Mouse (Mus musculus) urinary bladder, adult 2 months (tissue): ENCODE measurements at regions not wholly inside any gene's neighbourhood (a gene's known extent, or its start where the extent isn't known, plus 50 kb on each side); places are given as distances from the start of the nearest gene placed in this dataset.

ENCODE experiments used
- DNase-seq: peaks from one replicate; pipeline ENCODE4 v3.0.0; 2022; ENCODE audit warnings: low spot score

GRCm38 (mm10) chr4:107736866-107737265, 52.8 kb upstream of the Dmrtb1 start:
- DNase-seq, result no peak

DNA sequence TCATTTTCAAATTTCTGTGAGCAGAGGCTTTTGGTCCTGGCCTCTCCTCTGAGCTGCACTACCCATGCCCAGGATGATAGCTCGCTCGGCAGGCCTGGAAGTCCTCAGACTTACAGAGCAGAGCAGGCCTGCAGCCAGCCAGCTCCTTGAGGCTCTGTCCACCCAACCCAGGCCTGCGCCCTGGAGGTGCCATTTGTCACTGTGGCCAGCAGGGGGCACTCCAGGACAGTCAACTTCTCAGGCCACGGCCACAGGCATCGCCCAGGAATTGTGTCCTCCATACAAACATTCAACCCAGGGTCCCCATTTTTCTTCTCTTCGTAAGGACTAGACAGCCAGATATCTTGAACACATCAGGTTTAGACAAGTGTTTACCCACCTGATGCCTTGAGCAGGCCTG, 53.9 kb upstream of the Dmrtb1 start:
- peak; percentile 78 for DNase-seq

GRCm38 (mm10) chr4:107738776-107739175, 54.7 kb upstream of the Dmrtb1 start:
- DNase-seq, result no peak

DNA sequence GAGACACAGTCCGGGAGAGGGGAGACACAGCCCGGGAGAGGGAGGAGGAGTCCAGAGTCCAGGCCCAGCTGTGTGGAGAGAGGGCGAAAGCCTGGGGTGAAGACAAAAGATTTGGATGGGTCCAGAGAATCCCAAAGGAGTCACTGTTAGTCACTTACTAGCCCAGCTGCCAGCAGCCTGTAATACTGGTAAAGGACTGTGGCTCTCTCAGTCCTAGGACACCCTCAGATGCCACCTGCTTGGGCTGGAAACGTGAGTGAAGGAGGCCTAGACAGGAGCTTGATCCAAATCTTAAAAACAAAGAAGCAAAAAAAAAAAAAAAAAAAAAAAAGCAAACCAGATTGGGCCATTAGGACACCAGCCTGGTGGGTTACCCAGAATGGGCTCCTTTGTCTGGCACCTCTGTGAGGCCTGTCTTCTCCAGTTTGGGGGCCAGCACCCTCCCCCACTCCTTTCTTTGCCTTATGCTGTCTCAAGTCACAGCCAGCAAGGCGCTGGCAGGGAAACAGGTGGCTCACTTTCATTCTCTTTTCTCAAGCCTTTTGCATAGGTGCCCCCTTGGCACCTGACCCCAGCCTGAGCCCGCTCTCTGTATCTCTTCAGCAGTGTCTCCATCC, 55.9 kb upstream of the Dmrtb1 start:
- no peak for DNase-seq

DNA sequence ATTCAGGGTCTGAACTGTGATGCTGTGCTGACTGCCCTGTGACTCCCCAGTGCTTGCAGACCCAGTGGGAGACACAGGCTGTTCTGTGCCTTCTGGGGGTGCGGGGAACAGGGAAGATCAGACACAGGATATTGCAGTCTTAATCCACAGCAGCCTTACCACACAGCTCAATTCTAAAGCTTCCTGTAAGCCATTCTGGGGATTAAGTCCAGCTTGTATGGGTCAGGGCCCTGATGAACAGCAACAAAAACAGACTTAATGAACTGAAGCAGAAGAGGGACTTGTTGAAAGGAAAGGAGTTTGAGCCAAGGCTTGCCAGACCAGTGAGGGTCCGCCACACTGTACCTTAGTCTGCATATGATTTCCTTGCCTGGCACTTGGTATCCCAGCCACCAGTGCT, 58.4 kb upstream of the Lrp8 start:
- no peak for DNase-seq

DNA sequence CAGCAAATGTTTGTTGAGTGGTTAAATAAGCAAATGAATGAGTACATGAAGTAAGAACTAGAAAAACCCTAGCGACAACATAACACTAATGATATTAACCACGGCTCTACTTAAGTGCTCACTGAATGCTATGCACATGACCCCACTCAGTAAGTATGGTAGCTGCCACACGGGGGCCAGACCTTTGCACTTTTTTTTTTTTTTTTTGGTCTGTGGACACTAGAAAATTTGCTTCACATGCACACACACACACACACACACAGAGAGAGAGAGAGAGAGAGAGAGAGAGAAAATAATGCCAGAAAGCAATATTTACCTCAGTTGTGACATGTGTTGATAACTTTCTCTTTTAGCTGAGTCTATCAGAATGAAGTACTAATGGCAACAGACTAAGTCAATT, 55.7 kb upstream of the Lrp8 start:
- no peak for DNase-seq

DNA sequence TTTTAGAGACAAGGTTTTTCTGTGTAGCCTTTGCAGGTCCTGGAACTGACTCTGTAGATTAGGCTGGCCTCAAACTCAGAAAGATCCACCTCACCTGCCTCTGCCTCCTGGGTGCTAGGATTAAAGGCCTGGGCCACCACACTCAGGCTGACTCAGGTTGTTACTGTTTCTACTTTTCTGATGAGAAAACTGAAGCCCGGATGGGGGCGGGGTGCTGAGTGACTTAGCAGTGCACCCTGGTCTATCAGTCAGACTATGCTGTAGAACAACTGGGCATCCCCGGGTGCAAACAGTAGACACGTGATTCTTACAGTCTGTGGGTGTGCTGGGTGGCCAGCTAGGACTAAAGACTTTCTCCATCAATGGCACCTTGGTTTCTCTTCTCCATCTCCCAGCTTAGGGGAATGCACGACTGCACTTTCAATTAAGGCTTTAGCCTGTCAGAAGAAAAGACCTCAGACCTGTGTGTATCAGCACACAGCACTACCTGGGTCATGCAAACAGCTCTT, 55.1 kb upstream of the Lrp8 start:
- DNase-seq, result no peak

DNA sequence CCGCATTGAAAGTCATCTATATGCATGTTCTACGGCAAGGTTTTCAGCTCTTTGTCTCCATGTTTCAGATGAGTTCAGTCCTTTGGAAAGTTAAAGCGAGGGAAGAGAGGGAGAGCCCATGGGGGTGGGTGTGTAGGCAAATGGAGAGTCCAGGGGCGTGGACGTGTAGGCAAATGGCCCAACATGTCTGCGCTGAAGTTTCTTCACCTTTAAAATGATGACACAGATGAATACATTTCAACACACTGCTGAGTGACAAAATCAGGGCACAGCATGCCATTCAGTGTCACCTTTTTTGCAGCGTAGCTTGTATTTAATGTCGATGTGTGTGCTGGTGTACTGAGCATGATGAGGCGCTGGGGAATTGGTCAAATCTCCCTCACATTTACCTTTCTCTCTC, 54.6 kb upstream of the Lrp8 start:
- DNase-seq, result no peak

GRCm38 (mm10) chr4:107747907-107748628, 54.0 kb upstream of the Lrp8 start:
- DNase-seq, result no peak

GRCm38 (mm10) chr4:107749045-107749444, 53.0 kb upstream of the Lrp8 start:
- DNase-seq, result no peak

- no peak for DNase-seq
Measured at GRCm38 (mm10) chr4:107750017-107750416, 52.0 kb upstream of the Lrp8 start.
